Mouse (Mus musculus) adrenal gland (tissue): ENCODE results near the gene Ccdc50.

ENCODE experiments used
- intact Hi-C: fragments of 180-260 bp; cut with DNase I; formaldehyde crosslinking; loops from one replicate; pipeline ENCODE4 v1.15.1; 2025

The Ccdc50 gene

GRCm38 (mm10) chr16:27395251-27396037 lies 6.8 kb downstream of the Ccdc50 start:
- intact Hi-C loops: no loop called here

GRCm38 (mm10) chr16:27396951-27397350 lies 8.3 kb downstream of the Ccdc50 start:
- intact Hi-C loops: no loop called here

- intact Hi-C loops: no loop called here
These were observed 10.5 kb downstream of the Ccdc50 start for GRCm38 (mm10) chr16:27399026-27399718.

- intact Hi-C loops: no loop called here
These were observed 11.1 kb downstream of the Ccdc50 start for GRCm38 (mm10) chr16:27399719-27400253.

- intact Hi-C loops: no loop called here
These were observed 12.9 kb downstream of the Ccdc50 start for GRCm38 (mm10) chr16:27401579-27401978.

- intact Hi-C loops: no loop called here
These were observed 15.4 kb downstream of the Ccdc50 start for GRCm38 (mm10) chr16:27404107-27404506.

GRCm38 (mm10) chr16:27416937-27417584 lies 28.4 kb downstream of the Ccdc50 start:
- intact Hi-C loops: no loop called here

- intact Hi-C loops: no loop called here
These were observed 29.0 kb downstream of the Ccdc50 start for GRCm38 (mm10) chr16:27417632-27418031.

- intact Hi-C loops: no loop called here
These were observed 32.3 kb downstream of the Ccdc50 start for GRCm38 (mm10) chr16:27420982-27421381.

- intact Hi-C loops: no loop called here
These were observed 46.4 kb downstream of the Ccdc50 start for GRCm38 (mm10) chr16:27435034-27435433.

GRCm38 (mm10) chr16:27443941-27444340 lies 55.3 kb downstream of the Ccdc50 start:
- intact Hi-C loops: no loop called here

- intact Hi-C loops: no loop called here
These were observed 60.7 kb downstream of the Ccdc50 start for GRCm38 (mm10) chr16:27449360-27449759.

- intact Hi-C loops: loop anchor here (10.0 kb wide), 1 partner anchor 306 kb away; no protein-coding TSS in a partner anchor
These were observed 62.0 kb downstream of the Ccdc50 start for GRCm38 (mm10) chr16:27450655-27451054.

- intact Hi-C loops: loop anchor here (10.0 kb wide), 1 partner anchor 309 kb away; no protein-coding TSS in a partner anchor
These were observed 64.7 kb downstream of the Ccdc50 start for GRCm38 (mm10) chr16:27453396-27453795.

- intact Hi-C loops: loop anchor here (10.0 kb wide), 1 partner anchor 309 kb away; no protein-coding TSS in a partner anchor
These were observed 65.2 kb downstream of the Ccdc50 start for GRCm38 (mm10) chr16:27453823-27454222.

GRCm38 (mm10) chr16:27457273-27457672 lies 68.6 kb downstream of the Ccdc50 start:
- intact Hi-C loops: loop anchor here (10.0 kb wide), 1 partner anchor 312 kb away; no protein-coding TSS in a partner anchor

GRCm38 (mm10) chr16:27468731-27469130 lies 80.1 kb downstream of the Ccdc50 start:
- intact Hi-C loops: loop anchor here (2.0 kb wide), 1 partner anchor 1022 kb away; no protein-coding TSS in a partner anchor

GRCm38 (mm10) chr16:27471389-27471788 lies 82.7 kb downstream of the Ccdc50 start:
- intact Hi-C loops: no loop called here

GRCm38 (mm10) chr16:27483834-27484233 lies 95.2 kb downstream of the Ccdc50 start:
- intact Hi-C loops: no loop called here
